Mouse (Mus musculus) T-cell, adult 2 months (primary cell): ENCODE measurements at regions not wholly inside any gene's neighbourhood (a gene's known extent, or its start where the extent isn't known, plus 50 kb on each side); places are given as distances from the start of the nearest gene placed in this dataset.
"Not testable (repeated sequence)": the region's sequence is repeated elsewhere in the genome, so short reads cannot be mapped to it uniquely, and the experiment has no call there.

Source experiments
- DNase-seq: peaks from one replicate; pipeline ENCODE4 v3.0.0; 2022; ENCODE audit warnings: low spot score

GRCm38 (mm10) chr15:37101419-37101818 is 93.8 kb upstream of the Zfp706 start:
- no peak for DNase-seq

- no peak for DNase-seq
Measured at GRCm38 (mm10) chr15:37100767-37101288, 93.3 kb upstream of the Zfp706 start.

- DNase-seq, result peak; percentile 62
Measured at GRCm38 (mm10) chr15:37099927-37100766, 92.6 kb upstream of the Zfp706 start.

GRCm38 (mm10) chr15:37099176-37099575 is 91.6 kb upstream of the Zfp706 start:
- DNase-seq, result no peak

- no peak for DNase-seq
Measured at GRCm38 (mm10) chr15:37097426-37097825, 89.9 kb upstream of the Zfp706 start.

GRCm38 (mm10) chr15:37091171-37091570 is 83.6 kb upstream of the Zfp706 start:
- DNase-seq, result not testable (repeated sequence)

- DNase-seq, result no peak
Measured at GRCm38 (mm10) chr15:37083726-37084125, 76.2 kb upstream of the Zfp706 start.

GRCm38 (mm10) chr15:37081836-37082235 is 74.3 kb upstream of the Zfp706 start:
- no peak for DNase-seq

GRCm38 (mm10) chr15:37080931-37081330 is 73.4 kb upstream of the Zfp706 start:
- no peak for DNase-seq

GRCm38 (mm10) chr15:37080395-37080794 is 72.8 kb upstream of the Zfp706 start:
- no peak for DNase-seq

- DNase-seq, result not testable (repeated sequence)
Measured at GRCm38 (mm10) chr15:37074207-37074606, 66.6 kb upstream of the Zfp706 start.

GRCm38 (mm10) chr15:37072202-37072862 is 64.8 kb upstream of the Zfp706 start:
- no peak for DNase-seq

- no peak for DNase-seq
Measured at GRCm38 (mm10) chr15:37070188-37070587, 62.6 kb upstream of the Zfp706 start.

GRCm38 (mm10) chr15:37067326-37067725 is 59.8 kb upstream of the Zfp706 start:
- DNase-seq, result no peak

GRCm38 (mm10) chr15:37065926-37066550 is 58.5 kb upstream of the Zfp706 start:
- DNase-seq, result no peak

GRCm38 (mm10) chr15:37065408-37065807 is 57.8 kb upstream of the Zfp706 start:
- no peak for DNase-seq

- no peak for DNase-seq
Measured at GRCm38 (mm10) chr15:37063781-37064383, 56.3 kb upstream of the Zfp706 start.

GRCm38 (mm10) chr15:37062585-37062984 is 55.0 kb upstream of the Zfp706 start:
- no peak for DNase-seq

GRCm38 (mm10) chr15:37061501-37061900 is 53.9 kb upstream of the Zfp706 start:
- DNase-seq, result no peak

GRCm38 (mm10) chr15:37060831-37061230 is 53.3 kb upstream of the Zfp706 start:
- DNase-seq, result no peak
